Mouse (Mus musculus) bone marrow, adult 2 months (tissue): ENCODE measurements around the gene Wnk2. TPM values are rescaled to one million over a fixed set of nuclear protein-coding genes. Genes with fewer than 3 reads are reported as not detected.

Experiments
- H3K27ac ChIP-seq: fragments of 200-500 bp; 2 replicates; pipeline ENCODE4 v1.5.1; 2012; ENCODE audit warnings: low read depth, mild to moderate bottlenecking, control low read depth, inconsistent platforms, low read length; ENCODE audit not compliant: control insufficient read depth, poor library complexity, insufficient read depth
- H3K4me1 ChIP-seq: fragments of 200-500 bp; 2 replicates; pipeline ENCODE4 v1.6.1; 2011; ENCODE audit warnings: low read length; ENCODE audit not compliant: control insufficient read depth, insufficient read depth
- H3K4me3 ChIP-seq: fragments of 200-500 bp; replicated peaks from 2 replicates; pipeline ENCODE3; 2011; ENCODE audit warnings: mild to moderate bottlenecking, low read depth, low read length, control low read depth; ENCODE audit not compliant: control insufficient read depth
- CTCF ChIP-seq: fragments of 200-500 bp; IDR thresholded peaks from 2 replicates; pipeline ENCODE4 v1.5.1; 2011; ENCODE audit warnings: low read length, control low read depth; ENCODE audit not compliant: control insufficient read depth, insufficient read depth
- POLR2A ChIP-seq: fragments of 200-500 bp; IDR thresholded peaks from 2 replicates; pipeline ENCODE4 v1.6.1; 2011; ENCODE audit warnings: low read depth, mild to moderate bottlenecking, control low read depth, low read length, borderline replicate concordance; ENCODE audit not compliant: control insufficient read depth
- WGBS: fragments of 180-500 bp; shearing (Covaris S2); methylation state at CpG from one replicate; pipeline ENCODE4 v1.1.7; 2018; 5-methylcytosine and 5-hydroxymethylcytosine counted together
- polyA plus RNA-seq: library from polyadenylated mRNA; stranded (reverse); fragments of >200 nt; gene quantifications from 2 replicates; pipeline ENCODE4 v1.2.4, GENCODE M21; 2011; ENCODE audit warnings: low replicate concordance; ENCODE audit not compliant: missing spikeins, insufficient read depth, insufficient read length

Wnk2 gene
- polyA plus RNA-seq, 1 experiment: not detected

DNA sequence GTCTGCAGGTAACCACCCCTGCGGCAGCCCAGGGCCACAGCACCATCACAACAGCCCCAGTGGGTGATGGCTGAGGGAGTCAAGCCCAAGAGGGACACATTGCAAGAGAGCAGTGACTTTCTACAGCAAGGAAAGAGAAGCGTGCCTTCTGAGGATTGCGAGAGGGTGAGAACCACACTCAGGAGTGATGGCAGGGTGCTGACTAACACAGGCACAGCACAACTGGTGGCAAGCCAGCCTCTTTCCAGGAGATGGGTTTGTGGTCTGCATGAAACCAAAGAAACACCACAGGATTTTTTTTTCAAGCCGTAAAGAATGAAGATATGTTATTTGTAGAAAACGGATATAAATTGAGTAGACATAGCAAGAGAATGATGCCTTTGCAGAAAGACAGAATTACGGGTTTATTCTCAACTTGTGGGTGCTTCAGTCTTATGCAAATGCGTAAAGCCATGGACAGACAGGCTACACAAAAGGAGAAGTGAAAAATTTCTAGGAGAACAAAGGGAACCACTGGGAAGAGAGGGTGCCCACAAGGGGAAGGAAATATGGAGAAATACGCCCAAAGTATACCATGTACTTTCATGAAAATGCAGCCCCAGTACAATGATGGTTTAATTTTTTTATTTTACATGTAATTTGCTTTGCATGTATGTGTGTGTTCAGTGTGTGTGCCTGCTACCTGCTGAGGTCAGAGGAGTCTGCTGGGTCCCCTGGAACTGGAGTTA, 39.5 kb downstream of the Wnk2 start:
- TF ChIP-seq POLR2A: no peak
- no peak for TF ChIP-seq CTCF
- WGBS: 8% methylated on average over 8 of the region's 8 CpGs
- no peak overlapping the region for H3K4me3 ChIP-seq
- H3K27ac ChIP-seq: peak overlapping the region; percentile 31; the same call in 1 of the 2 replicates
- peaks cover 7% of the 10 kb centered on the region; the same call in 1 of the 2 replicates for H3K4me1 ChIP-seq

- 79% methylated on average over 1 of the region's 1 CpGs for WGBS
- H3K4me1 ChIP-seq: peaks cover 8% of the 10 kb centered on the region
- H3K4me3 ChIP-seq: no peak overlapping the region
- no peak overlapping the region for H3K27ac ChIP-seq
- no peak for TF ChIP-seq POLR2A
- TF ChIP-seq CTCF: no peak
Measured at GRCm38 (mm10) chr13:49103913-49104312, 43.9 kb downstream of the Wnk2 start.

GRCm38 (mm10) chr13:49103235-49103634, 44.6 kb downstream of the Wnk2 start:
- WGBS: 69% methylated on average over 7 of the region's 7 CpGs
- H3K4me1 ChIP-seq: peaks cover 8% of the 10 kb centered on the region
- no peak overlapping the region for H3K27ac ChIP-seq
- no peak overlapping the region for H3K4me3 ChIP-seq
- no peak for TF ChIP-seq POLR2A
- TF ChIP-seq CTCF: no peak

GRCm38 (mm10) chr13:49100417-49100816, 47.4 kb downstream of the Wnk2 start:
- no peak overlapping the region for H3K27ac ChIP-seq
- no peak overlapping the region for H3K4me3 ChIP-seq
- H3K4me1 ChIP-seq: peaks cover 4% of the 10 kb centered on the region
- no peak for TF ChIP-seq CTCF
- no peak for TF ChIP-seq POLR2A
- 4% methylated on average over 1 of the region's 1 CpGs for WGBS

- TF ChIP-seq POLR2A: no peak
- TF ChIP-seq CTCF: no peak
- Histone ChIP-seq H3K4me3 (no peak overlapping the region), H3K27ac (no peak overlapping the region), H3K4me1 (peaks cover 4% of the 10 kb centered on the region)
- 80% methylated on average over 4 of the region's 4 CpGs for WGBS
Measured at GRCm38 (mm10) chr13:49096826-49097225, 51.0 kb downstream of the Wnk2 start.

GRCm38 (mm10) chr13:49094667-49095066, 53.1 kb downstream of the Wnk2 start:
- H3K4me1 ChIP-seq: no peaks in the 10 kb centered on the region
- 65% methylated on average over 6 of the region's 6 CpGs for WGBS

GRCm38 (mm10) chr13:49093471-49093891, 54.3 kb downstream of the Wnk2 start:
- 49% methylated on average over 9 of the region's 9 CpGs for WGBS
- no peak for TF ChIP-seq CTCF
- TF ChIP-seq POLR2A: no peak
- Histone ChIP-seq H3K4me3 (no peak overlapping the region), H3K27ac (no peak overlapping the region), H3K4me1 (no peaks in the 10 kb centered on the region; the same call in 1 of the 2 replicates)

More at GRCm38 (mm10) chr13:49094667-49095066, 53.1 kb downstream of the Wnk2 start:
- Histone ChIP-seq H3K4me3 (no peak overlapping the region), H3K27ac (no peak overlapping the region)
- no peak for TF ChIP-seq CTCF
- TF ChIP-seq POLR2A: no peak

DNA sequence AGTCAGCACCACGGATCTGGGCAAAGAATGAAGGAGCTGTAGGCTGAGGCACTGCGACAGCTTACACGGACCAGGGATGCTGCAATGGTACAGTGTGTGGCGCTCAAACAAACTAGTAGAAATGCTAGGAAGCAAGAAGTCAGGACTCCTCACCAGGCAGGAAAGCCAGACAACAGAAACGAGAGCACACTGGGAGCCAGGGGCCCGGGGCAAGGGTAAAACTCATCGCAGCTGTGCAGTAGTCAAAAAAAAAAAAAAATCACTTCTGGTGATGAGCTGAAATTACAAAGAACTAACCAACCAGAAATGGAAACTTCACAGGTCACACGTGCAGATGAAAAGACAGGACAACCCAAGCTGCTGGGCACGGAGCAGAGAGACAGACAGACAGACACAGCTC, 55.2 kb downstream of the Wnk2 start:
- WGBS: 68% methylated on average over 9 of the region's 9 CpGs
- Histone ChIP-seq H3K27ac (no peak overlapping the region), H3K4me1 (no peaks in the 10 kb centered on the region; the same call in 1 of the 2 replicates), H3K4me3 (no peak overlapping the region)
- TF ChIP-seq CTCF: no peak
